Mouse (Mus musculus): ENCODE measurements around the gene 1520401A03Rik.

DNA sequence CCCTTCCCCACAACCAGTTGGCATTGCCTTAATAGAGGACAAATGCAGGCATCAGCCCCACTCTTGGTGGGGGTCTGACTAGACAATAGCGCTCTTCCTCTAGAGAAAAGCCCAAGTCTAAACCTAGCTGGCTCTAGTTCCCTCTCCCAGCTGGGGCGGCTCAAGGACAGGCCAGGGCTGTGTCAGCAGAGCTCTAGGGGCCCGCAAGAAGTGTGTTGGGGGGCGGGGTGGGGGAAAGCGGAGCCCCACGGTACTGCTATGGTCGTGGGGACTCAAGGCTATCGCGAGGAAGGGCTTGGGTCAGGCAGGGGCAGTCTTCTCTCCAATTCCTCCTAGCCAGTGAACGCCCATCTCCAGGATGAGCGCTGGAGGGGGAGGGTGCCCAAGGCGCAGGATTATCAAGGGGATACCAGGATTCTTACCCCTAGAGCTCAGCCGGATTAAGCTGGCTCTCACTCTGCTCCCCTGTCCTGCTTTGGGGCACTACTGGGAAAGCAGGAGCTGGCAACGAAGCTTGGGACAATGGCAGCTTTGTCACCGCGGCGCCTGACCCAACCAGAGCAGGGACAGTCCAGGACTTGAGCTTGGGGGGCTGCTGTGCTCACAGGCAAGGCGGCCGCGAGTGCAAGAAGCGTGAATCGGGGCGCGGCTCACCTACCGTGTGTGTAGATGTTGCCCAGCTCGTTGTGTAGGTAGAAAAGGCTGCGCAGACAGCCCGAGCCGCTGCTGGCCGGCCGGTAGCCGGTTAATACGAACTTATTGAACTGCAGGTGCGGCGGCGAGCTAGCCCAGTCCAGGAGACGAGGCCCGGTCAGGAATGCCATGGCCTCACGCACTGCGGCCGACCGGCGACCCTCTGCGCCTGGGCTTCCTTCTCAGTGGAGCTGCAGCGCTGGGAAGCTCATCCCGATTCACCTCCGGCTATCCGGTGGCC is 16.9 kb upstream of the 1520401A03Rik start:
- no peak for TF ChIP-seq CTCF (IDR thresholded peaks at IDR 0.05; ENCODE audit: low read depth)
- no peak for TF ChIP-seq EP300 (IDR thresholded peaks at IDR 0.05; ENCODE audit: low read depth)
